Mouse (Mus musculus): ENCODE measurements around the gene Epb41l1.
"Not testable (repeated sequence)": the region's sequence is repeated elsewhere in the genome, so short reads cannot be mapped to it uniquely, and the experiment has no call there.

The Epb41l1 gene

GRCm38 (mm10) chr2:156420694-156421380, at the start of gene Epb41l1:
Gene Epb41l1, plus strand, starts transcription at chr2:156420909.
- DNase-seq (ENCODE audit: low spot score in 2 of 2): peak in 1 of 2 experiments; percentile 42

DNA sequence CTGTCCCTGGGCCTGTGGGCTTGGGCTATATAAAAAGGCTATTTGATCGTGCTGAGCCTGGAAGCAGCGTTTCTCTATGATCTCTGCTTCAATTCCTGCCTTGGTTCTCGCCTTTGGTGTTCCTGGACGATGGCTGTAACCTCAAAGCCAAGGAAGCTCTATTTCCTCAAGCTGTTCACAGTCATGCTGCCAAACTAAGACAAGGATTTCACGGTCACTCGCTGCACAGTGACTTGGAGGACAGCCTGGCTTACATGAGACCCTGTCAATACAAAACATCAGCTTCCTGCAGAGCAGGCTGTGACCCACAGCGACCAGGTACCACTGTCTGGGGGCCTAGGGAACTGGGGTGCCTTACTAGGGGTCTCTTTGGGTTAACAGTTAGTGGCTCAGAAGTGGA, 43.8 kb upstream of the Epb41l1 start:
- DNase-seq (ENCODE audit: low spot score in 2 of 2): no peak

DNA sequence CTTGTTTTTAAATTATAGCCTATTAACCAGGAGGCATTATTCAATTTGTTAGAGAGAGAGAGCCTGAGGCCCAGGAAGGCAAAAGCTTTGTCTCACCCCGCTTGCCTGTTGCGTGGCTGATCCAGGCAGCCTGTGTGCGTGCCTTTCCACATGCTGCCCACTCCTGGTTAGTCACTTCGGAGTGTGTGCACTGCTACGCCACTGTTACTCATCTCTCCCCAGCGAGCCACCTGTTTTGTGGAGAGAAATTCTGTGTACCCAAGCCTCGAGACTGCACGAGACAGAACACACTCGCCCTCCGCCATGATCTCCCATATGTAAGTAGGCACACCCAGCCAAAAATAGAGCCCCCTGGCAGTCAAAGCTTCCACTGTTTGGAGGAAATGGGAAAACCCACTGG, 40.8 kb upstream of the Epb41l1 start:
- no peak for DNase-seq (ENCODE audit: low spot score in 2 of 2)

DNA sequence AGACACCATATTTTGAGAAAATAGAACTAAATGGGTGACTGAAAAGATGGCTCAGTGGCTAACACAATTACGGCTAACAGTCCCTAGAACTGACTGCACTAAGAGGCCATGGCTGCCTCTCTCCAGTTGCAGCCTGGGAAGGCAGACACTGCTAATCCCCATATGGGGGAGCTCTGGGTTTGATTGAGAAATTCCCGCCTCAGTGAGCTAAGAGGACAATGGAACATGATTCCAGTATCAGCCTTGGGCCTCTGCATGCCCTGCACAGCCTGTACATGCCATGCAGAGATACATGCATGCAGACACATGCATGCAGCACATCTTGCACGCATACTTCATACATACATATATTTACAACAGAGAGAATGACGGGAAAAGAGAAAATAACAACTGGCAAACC, 39.4 kb upstream of the Epb41l1 start:
- no peak for DNase-seq (ENCODE audit: low spot score in 2 of 2)

- peak; percentile 54 to 71 for DNase-seq (ENCODE audit: low spot score in 2 of 2)
Measured at GRCm38 (mm10) chr2:156392461-156393154, 28.1 kb upstream of the Epb41l1 start.

DNA sequence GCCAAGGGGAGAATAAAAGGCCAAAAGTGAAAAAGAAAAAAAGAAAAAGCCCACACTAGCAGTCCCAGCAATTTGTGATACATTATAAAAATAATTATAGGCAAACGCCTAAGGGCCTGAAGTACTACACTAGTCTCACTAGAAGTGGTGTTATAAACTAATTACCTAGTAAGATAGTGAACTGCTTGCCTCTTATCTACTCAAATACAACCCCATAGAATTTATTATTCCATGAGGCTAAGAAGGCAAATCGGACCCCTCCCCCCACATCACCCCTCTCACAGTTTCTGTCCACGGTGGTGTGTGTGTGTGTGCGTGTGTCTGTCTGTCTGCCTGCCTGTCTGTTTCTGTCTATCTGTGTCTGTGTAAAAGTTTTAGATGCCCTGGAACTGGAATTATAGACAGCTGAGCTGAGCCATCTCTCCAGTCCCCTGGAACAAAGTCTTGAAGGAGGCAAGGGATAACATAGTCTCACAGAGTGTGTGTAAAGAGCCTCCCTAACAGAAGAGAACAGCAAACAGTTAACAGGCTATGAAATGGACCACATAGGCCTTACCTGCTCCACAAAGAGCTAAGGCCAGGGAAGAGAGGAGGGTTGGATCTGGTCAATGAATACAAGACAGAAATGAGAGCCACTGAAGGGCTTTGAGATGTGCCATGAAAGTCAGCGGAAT, 27.4 kb upstream of the Epb41l1 start:
- no peak for DNase-seq (ENCODE audit: low spot score in 2 of 2)

DNA sequence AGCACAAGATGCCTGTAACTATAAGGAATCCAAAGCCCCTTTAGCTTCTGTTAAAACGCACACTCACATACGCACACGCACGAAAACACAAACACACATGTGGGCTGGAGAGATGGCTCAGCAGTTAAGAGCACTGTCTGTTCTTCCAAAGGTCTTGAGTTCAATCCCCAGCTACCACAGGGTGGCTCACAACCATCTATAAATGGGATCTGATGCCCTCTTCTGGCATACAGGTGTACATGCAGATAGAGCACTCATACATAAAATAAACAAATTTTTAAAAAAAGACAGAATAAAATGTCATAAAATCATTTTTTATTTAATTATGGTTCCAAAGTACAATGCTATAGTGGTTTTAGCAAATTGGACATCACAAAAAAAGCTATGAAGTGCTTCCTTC, 26.4 kb upstream of the Epb41l1 start:
- DNase-seq (ENCODE audit: low spot score in 2 of 2): no peak

GRCm38 (mm10) chr2:156396096-156396495, 24.6 kb upstream of the Epb41l1 start:
- DNase-seq (ENCODE audit: low spot score in 2 of 2): no peak

DNA sequence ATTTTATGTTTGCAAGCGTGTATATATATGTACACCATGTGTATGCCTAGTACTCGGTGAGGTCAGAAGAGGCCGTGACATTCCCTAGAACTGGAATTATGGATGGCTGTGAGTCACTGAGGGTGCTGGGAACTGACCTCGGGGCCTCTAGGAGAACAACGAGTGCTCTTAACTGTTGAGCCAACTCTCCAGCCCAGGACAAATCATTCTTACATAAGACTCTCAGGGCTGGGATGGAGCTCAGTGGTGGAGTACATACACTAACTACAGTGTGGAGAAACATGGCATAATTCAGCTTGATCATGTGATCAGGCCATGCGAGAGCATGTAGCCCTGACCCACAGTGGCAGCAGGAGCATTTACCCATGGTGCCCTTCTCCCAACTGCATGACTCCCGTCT, 22.7 kb upstream of the Epb41l1 start:
- no peak for DNase-seq (ENCODE audit: low spot score in 2 of 2)

GRCm38 (mm10) chr2:156399485-156399884, 21.2 kb upstream of the Epb41l1 start:
- no peak for DNase-seq (ENCODE audit: low spot score in 2 of 2)

GRCm38 (mm10) chr2:156401331-156401730, 19.4 kb upstream of the Epb41l1 start:
- DNase-seq (ENCODE audit: low spot score in 2 of 2): peak; percentile 34 to 66

DNA sequence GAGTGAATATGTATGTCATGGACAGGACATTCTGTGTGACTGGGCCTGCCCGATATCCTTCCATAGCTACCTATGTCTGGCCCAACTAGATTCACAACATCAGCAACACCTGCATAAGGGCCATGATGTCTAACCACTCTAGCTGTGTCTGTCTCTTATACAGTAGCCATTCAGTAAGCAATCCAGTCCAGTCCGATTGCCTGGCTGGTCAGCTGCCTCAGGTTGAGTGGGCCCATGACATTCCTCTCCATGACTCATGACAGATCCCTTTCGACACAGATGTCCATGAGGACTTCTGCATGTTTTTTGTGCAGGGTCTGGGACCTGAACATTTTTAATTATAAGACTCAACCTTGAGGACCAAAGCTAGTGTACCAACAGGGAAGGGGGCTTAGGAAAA, 18.7 kb upstream of the Epb41l1 start:
- DNase-seq (ENCODE audit: low spot score in 2 of 2): no peak

GRCm38 (mm10) chr2:156406987-156407386, 13.7 kb upstream of the Epb41l1 start:
- DNase-seq (ENCODE audit: low spot score in 2 of 2): no peak

DNA sequence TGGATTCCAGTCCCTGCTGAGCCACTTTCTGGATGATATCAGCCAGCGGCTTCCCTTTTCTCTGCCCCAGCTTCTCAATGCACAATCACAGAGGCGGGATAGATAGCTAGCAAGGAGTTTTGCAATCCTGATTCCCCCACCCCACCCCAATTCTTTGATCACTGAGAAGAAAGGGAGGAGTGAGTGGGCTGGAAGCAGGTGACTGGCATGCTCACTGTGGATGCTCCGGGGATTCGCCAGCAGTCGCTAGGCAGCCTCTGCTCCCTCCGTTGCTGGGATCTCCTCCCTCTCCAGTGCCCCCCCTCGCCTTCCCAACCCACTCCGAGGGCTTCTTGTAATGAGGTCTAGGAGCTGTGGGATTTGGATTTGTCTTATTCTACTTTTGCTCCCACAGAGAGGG, 12.5 kb upstream of the Epb41l1 start:
- no peak for DNase-seq (ENCODE audit: low spot score in 2 of 2)

GRCm38 (mm10) chr2:156411348-156411747, 9.4 kb upstream of the Epb41l1 start:
- DNase-seq (ENCODE audit: low spot score in 2 of 2): not testable (repeated sequence)

- no peak for DNase-seq (ENCODE audit: low spot score in 2 of 2)
Measured at GRCm38 (mm10) chr2:156414996-156415395, 5.7 kb upstream of the Epb41l1 start.

- no peak for DNase-seq (ENCODE audit: low spot score in 2 of 2)
Measured at GRCm38 (mm10) chr2:156415674-156416073, 5.0 kb upstream of the Epb41l1 start.

DNA sequence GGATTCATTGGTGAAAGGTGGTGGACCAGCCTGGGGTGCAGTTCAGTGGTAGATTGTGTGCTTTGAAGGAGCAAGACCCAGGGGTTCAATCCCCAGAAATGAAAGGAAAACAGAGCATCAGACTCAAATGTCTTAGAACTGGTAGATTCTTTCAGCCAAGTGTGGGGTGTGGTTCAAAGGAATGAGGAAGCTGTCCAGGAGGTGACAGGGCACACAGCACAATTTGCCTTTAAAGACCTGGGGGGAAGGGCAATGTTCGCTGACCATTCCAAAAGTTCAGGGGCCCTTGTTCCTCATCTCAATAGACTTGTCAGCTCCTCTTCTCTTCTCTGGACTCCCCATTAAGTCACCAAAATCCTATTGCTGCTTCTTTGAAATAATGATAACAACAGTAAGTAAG, 3.5 kb upstream of the Epb41l1 start:
- no peak for DNase-seq (ENCODE audit: low spot score in 2 of 2)

DNA sequence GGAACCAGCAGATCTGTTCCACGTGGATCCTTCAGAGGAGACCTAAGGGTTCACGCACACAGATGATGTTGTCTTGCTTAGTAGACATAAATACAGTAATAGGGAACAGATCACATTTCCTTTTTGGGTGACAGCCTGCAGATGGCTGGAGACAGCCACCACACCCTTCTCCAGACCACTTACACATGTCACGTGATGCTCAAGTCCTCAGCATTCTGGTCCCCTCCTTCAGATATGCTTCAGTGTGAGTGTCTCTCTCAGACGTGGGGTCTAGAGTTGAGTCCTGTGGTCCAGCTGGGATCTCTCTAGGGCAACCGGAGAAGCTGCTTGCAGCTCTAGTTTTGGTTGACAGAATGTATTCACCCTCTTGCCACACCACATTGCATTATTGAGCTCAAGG, 2.2 kb upstream of the Epb41l1 start:
- no peak for DNase-seq (ENCODE audit: low spot score in 2 of 2)

GRCm38 (mm10) chr2:156420327-156420693, 399 bp upstream of the Epb41l1 start:
- peak in 1 of 2 experiments; percentile 22 for DNase-seq (ENCODE audit: low spot score in 2 of 2)

- peak in 1 of 2 experiments; percentile 43 for DNase-seq (ENCODE audit: low spot score in 2 of 2)
Measured at GRCm38 (mm10) chr2:156421381-156422110, 837 bp downstream of the Epb41l1 start.

DNA sequence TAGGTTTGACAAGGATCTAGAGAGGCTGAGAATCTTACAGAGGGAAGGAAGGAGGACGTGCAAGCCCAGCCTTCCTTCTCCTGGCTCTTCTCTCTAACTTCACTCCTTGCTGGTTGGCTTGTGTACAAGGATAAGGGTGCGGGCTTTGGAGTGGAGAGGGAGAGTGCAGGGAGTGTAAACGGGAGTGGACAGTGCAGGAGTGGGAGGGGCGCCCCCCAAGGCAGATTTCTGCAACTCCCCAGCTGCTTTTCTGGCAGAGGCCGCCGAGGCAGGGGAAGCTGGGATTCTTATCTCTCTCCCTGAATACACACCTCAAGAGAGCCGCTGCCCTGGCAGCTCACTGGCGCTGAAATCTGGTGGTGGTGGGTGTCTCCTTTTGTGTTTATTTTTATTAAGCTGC, 1.9 kb downstream of the Epb41l1 start:
- no peak for DNase-seq (ENCODE audit: low spot score in 2 of 2)
